Mouse (Mus musculus): Measurements from ENCODE around the gene Uaca.
"Not testable (repeated sequence)": the region's sequence is repeated elsewhere in the genome, so short reads cannot be mapped to it uniquely, and the experiment has no call there.

The Uaca gene

GRCm38 (mm10) chr9:60794841-60795351, 554 bp downstream of the Uaca start:
- DNase-seq (ENCODE audit: low spot score in 2 of 2) = no peak

GRCm38 (mm10) chr9:60796076-60796475, 1.7 kb downstream of the Uaca start:
- peak; percentile 7 to 14 for DNase-seq (ENCODE audit: low spot score in 2 of 2)

- no peak for DNase-seq (ENCODE audit: low spot score in 2 of 2)
These were observed 2.8 kb downstream of the Uaca start for GRCm38 (mm10) chr9:60797126-60797525.

GRCm38 (mm10) chr9:60799061-60799460, 4.7 kb downstream of the Uaca start:
- no peak for DNase-seq (ENCODE audit: low spot score in 2 of 2)

- DNase-seq (ENCODE audit: low spot score in 2 of 2) = no peak
These were observed 6.5 kb downstream of the Uaca start for GRCm38 (mm10) chr9:60800663-60801382.

GRCm38 (mm10) chr9:60801746-60802145, 7.4 kb downstream of the Uaca start:
- DNase-seq (ENCODE audit: low spot score in 2 of 2) = no peak

GRCm38 (mm10) chr9:60802341-60802740, 8.0 kb downstream of the Uaca start:
- DNase-seq (ENCODE audit: low spot score in 2 of 2) = no peak

- no peak for DNase-seq (ENCODE audit: low spot score in 2 of 2)
These were observed 11.7 kb downstream of the Uaca start for GRCm38 (mm10) chr9:60806021-60806420.

- no peak for DNase-seq (ENCODE audit: low spot score in 2 of 2)
These were observed 13.7 kb downstream of the Uaca start for GRCm38 (mm10) chr9:60807996-60808395.

- no peak for DNase-seq (ENCODE audit: low spot score in 2 of 2)
These were observed 19.0 kb downstream of the Uaca start for GRCm38 (mm10) chr9:60813139-60813880.

- no peak for DNase-seq (ENCODE audit: low spot score in 2 of 2)
These were observed 21.2 kb downstream of the Uaca start for GRCm38 (mm10) chr9:60815502-60815901.

- DNase-seq (ENCODE audit: low spot score in 2 of 2) = no peak
These were observed 23.2 kb downstream of the Uaca start for GRCm38 (mm10) chr9:60817585-60817984.

- DNase-seq (ENCODE audit: low spot score in 2 of 2) = not testable (repeated sequence)
These were observed 24.2 kb downstream of the Uaca start for GRCm38 (mm10) chr9:60818582-60818981.

GRCm38 (mm10) chr9:60819340-60819739, 25.0 kb downstream of the Uaca start:
- DNase-seq (ENCODE audit: low spot score in 2 of 2) = no peak

- no peak for DNase-seq (ENCODE audit: low spot score in 2 of 2)
These were observed 27.2 kb downstream of the Uaca start for GRCm38 (mm10) chr9:60821501-60821900.

- DNase-seq (ENCODE audit: low spot score in 2 of 2) = no peak
These were observed 28.3 kb downstream of the Uaca start for GRCm38 (mm10) chr9:60822681-60823080.

- DNase-seq (ENCODE audit: low spot score in 2 of 2) = no peak
These were observed 31.2 kb downstream of the Uaca start for GRCm38 (mm10) chr9:60825506-60825905.

GRCm38 (mm10) chr9:60826759-60827158, 32.4 kb downstream of the Uaca start:
- no peak for DNase-seq (ENCODE audit: low spot score in 2 of 2)

- no peak for DNase-seq (ENCODE audit: low spot score in 2 of 2)
These were observed 33.9 kb downstream of the Uaca start for GRCm38 (mm10) chr9:60828196-60828595.

GRCm38 (mm10) chr9:60829610-60830009, 35.3 kb downstream of the Uaca start:
- no peak for DNase-seq (ENCODE audit: low spot score in 2 of 2)

GRCm38 (mm10) chr9:60830079-60830478, 35.7 kb downstream of the Uaca start:
- no peak for DNase-seq (ENCODE audit: low spot score in 2 of 2)

GRCm38 (mm10) chr9:60832233-60832632, 37.9 kb downstream of the Uaca start:
- DNase-seq (ENCODE audit: low spot score in 2 of 2) = no peak

GRCm38 (mm10) chr9:60836151-60836550, 41.8 kb downstream of the Uaca start:
- DNase-seq (ENCODE audit: low spot score in 2 of 2) = no peak

Data from right cerebral cortex, postnatal 36 days (tissue).